Mouse (Mus musculus) CH12.LX (cell line): ENCODE measurements around the gene Pld5.

Source experiments
- EP300 ChIP-seq: IDR thresholded peaks from 2 replicates; pipeline ENCODE4 v1.6.1; 2011; ENCODE audit warnings: low read length, improper control_type of control experiment
- MXI1 ChIP-seq: IDR thresholded peaks from 2 replicates; pipeline ENCODE4 v1.6.1; 2011; ENCODE audit warnings: mild to moderate bottlenecking, low read depth, low read length, improper control_type of control experiment

GRCm38 (mm10) chr1:176239199-176239598 lies 35.9 kb downstream of the Pld5 start:
- TF ChIP-seq EP300 (no peak), MXI1 (no peak)
